Mouse (Mus musculus): ENCODE measurements around the gene Ptger4.
"Not testable (repeated sequence)": the region's sequence is repeated elsewhere in the genome, so short reads cannot be mapped to it uniquely, and the experiment has no call there.

The Ptger4 gene

DNA sequence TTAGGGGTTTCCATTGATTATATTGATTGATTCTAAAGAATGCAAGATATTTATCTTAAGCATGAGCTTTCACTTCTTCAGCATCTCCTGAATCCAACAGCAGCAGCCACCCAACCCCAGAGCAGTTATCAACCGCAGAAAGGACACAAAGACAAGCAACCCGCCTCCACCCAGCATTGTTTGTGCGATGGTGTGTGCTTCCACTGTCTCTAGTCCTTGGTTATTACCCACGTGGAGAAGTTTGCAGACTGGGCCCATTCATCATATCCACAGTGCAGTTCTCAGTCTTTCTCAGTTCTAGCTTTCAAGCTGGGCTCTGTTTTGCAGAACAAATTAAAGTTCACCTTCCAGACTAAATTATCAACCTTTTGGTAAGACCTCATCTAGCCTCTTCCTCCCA lies 4.6 kb downstream of the Ptger4 start:
- in situ Hi-C loops (cut with MboI; ENCODE audit: unreplicated experiment in 2 of 2), result loop anchor here (5.0 kb wide), 4 partner anchors 42 to 843 kb away; no protein-coding TSS in a partner anchor

DNA sequence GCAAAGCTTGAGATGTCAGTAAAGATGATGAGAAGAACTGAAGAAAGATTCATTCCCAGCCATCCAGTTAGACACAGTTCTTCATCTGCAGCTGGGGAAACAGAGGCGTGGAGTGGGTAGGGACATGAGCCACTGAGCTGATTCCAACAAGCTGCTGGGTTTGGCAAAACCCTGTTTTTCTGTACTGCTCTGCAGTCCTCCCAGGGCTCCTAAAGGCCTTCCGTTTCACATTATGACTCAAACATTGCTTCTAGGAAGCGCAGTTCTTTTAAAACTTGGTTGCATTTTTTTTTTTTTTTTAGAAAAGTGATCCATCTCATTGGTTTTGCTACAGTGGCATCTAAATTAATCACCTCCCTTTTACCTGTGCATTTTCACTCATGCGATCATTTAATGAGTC lies 5.4 kb downstream of the Ptger4 start:
- in situ Hi-C loops (cut with MboI; ENCODE audit: unreplicated experiment in 2 of 2), result loop anchor here (5.0 kb wide), 4 partner anchors 41 to 844 kb away; no protein-coding TSS in a partner anchor

DNA sequence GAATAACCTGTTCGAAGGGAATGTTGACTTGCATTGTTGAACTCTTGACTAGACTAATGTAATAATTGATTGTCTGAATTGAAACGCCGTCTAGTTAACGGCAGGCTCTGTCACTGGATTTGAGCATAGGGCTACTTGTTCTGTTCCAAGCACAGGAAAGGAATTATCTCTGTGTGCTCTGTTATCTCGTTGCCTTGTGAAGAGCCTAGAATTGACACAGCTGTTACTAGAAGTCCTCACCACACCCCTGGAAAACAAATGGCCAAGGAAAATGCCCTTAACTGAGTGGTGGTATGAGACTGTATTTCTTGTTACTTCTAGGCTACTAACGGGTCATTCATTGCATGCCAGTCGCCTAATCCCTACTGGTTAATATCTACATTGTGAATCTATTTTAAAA lies 5.9 kb downstream of the Ptger4 start:
- in situ Hi-C loops (cut with MboI; ENCODE audit: unreplicated experiment in 2 of 2), result loop anchor here (5.0 kb wide), 4 partner anchors 41 to 844 kb away; no protein-coding TSS in a partner anchor

DNA sequence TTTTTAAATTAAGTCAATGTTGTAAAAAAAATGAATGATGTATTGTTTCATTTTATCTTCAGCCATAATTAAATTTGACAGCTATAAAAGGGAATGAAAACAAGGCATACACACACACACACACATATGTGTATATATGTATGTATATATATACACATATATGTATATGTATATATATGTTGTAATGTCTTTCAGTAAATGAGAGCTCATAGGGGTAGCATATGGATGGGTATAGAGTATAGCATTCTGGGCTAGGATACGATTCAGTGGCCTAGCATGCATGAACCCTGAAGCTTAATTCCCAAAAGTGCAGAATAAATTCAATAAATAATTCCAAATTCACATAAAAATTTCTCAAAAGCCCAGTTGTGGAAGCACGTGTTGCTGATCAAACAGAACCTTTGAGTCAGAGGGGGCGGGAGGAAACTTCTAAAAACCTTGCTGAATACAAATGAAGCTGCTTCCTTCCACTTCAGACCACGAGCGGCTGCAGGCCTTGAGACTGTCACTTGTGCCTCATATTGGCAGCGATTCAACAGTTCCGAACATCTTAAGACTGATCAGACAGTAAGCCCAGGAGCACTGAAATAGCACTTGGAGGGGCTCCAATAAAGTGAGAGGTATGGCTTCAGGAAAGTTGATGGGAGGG lies 6.9 kb downstream of the Ptger4 start:
- in situ Hi-C loops (cut with MboI; ENCODE audit: unreplicated experiment in 2 of 2), result loop anchor here (5.0 kb wide), 4 partner anchors 40 to 845 kb away; no protein-coding TSS in a partner anchor

DNA sequence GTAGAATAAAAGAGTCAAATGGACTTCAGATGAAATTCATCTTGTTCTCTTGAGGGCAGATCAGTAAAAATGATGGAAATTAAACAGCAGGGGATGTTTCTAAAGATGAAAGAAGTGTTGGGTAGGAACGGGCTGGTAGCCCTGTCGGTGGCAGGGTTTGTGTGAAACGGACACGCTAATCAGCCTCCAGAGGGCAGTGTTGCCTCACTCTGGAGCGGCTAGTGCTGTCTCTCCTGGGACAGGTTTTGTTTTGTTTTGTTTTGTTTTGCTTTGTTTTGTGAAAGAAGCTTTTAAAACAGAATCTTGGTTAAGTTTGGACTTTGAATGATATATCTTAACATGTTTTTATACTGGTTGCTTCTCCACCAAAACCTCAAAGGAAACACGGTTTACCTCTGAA lies 7.4 kb downstream of the Ptger4 start:
- in situ Hi-C loops (cut with MboI; ENCODE audit: unreplicated experiment in 2 of 2), result loop anchor here (5.0 kb wide), 4 partner anchors 39 to 846 kb away; no protein-coding TSS in a partner anchor

DNA sequence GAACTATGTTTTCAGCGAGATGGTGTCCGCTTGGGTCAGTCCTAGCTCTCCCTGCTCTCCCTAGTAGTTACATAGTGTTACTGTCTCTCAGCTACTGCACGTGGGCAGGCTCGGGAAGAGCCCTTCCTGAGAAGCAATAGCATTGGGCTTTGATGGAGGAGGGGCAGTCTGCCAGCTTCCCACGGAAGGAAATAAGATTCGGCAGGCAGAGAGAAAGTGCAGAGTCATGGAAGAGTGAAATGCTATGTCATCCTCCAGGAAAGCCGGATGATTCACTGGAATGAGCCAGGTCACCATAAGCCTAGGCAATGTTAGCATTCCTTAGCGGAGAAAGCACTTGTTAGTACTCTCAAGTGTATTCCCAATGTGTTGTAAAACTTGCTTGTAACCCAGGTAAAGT lies 8.5 kb downstream of the Ptger4 start:
- in situ Hi-C loops (cut with MboI; ENCODE audit: unreplicated experiment in 2 of 2), result loop anchor here (5.0 kb wide), 4 partner anchors 38 to 847 kb away; no protein-coding TSS in a partner anchor

DNA sequence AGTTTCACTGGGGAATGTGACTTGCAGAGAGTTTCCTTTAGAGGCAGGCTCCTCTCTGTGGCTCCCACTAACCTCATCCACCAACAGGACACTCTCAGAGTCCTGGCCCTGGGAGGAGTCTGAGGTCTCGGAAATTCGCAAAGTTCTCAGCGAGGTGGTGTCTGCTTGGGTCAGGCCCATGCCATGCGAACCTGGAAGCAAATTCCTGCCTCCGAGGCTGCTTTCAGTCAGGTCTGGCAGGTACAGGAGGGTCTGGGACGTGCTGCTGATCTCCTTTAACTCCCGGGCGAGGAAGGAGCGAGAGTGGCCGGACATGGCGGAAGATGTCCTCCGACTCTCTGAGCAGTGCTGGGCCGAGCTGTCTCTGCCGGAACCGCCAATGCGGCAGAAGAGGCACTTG lies 9.3 kb downstream of the Ptger4 start:
- in situ Hi-C loops (cut with MboI; ENCODE audit: unreplicated experiment in 2 of 2), result loop anchor here (5.0 kb wide), 4 partner anchors 37 to 848 kb away; no protein-coding TSS in a partner anchor

DNA sequence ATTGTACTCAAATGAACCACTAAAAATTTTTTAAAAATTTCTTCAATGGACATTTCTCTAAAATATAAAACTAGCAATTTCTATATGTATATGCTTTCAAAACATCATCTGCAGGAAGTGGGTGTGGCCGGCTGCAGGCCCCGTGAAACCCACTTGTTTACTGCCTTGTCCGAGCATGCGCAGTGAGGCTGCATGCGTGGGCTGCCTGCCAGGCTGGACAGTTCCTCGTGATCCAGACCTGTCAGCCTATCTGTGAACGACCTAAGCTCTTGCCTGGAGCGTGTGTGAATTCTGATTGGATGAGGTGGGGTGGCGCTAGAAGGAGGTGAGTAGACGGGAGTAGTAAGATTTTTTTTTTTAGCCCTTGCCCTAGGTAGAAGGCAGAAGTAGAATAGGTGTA lies 13.2 kb downstream of the Ptger4 start:
- in situ Hi-C loops (cut with MboI; ENCODE audit: unreplicated experiment in 2 of 2), result not testable (repeated sequence)

DNA sequence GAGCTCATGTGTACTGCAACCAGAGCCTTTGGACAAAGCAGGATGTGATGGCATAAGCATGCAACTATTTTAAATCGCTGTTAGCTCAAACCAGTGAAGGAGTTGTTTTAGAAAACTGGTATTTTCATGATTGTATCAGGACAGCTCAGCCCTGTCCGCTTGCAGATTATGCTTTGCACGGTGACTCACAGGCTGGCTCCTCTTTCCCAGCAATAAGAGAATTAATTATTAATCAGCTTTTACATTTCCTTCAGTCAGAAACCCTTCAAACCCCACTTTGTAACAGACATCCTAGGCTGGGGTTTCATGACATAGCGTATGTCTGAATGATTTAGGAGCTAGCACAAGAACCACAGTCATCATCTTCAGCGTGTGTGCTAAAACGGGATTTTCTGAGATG lies 23.5 kb downstream of the Ptger4 start:
- in situ Hi-C loops (cut with MboI; ENCODE audit: unreplicated experiment in 2 of 2), result loop anchor here (10.0 to 25.0 kb wide), 2 partner anchors 984 to 992 kb away; no protein-coding TSS in a partner anchor

DNA sequence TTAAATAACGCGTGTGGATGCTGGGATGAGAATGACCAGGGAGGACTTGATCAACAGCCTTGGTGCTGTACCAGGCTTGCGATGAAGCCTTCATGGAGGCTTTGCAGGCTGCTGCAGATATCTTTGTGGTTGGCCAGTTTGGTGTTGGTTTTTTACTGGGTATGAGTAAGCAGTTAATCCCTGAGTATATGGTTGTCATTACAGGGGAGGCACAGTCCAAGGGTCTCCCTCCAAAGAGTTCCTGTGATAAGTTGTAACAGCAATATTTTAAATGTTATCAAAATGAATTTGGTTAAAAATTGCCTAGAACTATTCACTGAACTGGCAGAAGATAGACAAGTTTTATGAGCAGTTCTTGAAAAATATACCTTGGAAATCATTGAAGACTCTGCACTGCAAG lies 34.9 kb downstream of the Ptger4 start:
- in situ Hi-C loops (cut with MboI; ENCODE audit: unreplicated experiment in 2 of 2), result loop anchor here in 1 of 2 experiments (25.0 kb wide), 1 partner anchor 1003 kb away; no protein-coding TSS in a partner anchor

DNA sequence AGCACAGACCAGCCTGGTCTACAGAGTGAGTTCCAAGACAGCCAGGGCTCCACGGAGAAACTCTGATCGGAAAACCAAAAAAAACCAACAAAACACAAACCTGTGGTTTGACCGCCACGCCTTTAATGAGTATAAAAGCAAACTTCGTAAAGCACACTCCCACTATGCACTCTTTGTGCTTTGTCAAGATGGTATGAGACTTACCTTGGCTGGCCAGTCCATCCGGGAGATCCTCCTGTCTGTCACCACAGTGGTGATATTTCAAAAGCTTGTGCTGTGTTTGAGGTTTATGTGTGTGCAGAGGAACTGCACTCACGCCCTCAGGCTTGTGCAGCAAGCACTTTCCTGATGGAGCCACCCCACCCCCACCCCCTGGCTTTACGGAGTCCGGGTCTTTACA lies 38.8 kb downstream of the Ptger4 start:
- in situ Hi-C loops (cut with MboI; ENCODE audit: unreplicated experiment in 2 of 2), result loop anchor here in 1 of 2 experiments (25.0 kb wide), 1 partner anchor 1007 kb away; no protein-coding TSS in a partner anchor

DNA sequence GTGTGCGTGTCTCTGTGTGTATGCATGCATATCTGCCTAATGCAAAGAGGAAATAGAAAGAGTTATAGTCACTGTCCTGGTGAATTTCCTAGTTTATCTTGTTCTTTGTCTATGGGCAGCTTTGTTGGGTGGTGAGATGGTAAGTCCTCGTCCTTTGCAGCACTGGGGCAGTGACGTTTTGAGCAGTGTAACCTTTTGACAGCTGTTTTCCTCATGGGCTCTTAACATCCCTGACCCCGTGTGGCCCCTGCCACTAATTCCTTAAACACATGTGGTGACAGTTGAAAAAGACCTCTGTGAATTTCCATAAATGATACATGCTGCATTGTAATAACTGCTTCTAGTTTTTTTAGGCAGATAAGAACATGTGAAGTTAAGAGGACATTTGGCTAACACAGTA lies 47.3 kb downstream of the Ptger4 start:
- in situ Hi-C loops (cut with MboI; ENCODE audit: unreplicated experiment in 2 of 2), result loop anchor here (5.0 to 25.0 kb wide), 4 partner anchors 41 to 1516 kb away; partner anchors contain the start of gene Rictor (in 1 of the 2)

DNA sequence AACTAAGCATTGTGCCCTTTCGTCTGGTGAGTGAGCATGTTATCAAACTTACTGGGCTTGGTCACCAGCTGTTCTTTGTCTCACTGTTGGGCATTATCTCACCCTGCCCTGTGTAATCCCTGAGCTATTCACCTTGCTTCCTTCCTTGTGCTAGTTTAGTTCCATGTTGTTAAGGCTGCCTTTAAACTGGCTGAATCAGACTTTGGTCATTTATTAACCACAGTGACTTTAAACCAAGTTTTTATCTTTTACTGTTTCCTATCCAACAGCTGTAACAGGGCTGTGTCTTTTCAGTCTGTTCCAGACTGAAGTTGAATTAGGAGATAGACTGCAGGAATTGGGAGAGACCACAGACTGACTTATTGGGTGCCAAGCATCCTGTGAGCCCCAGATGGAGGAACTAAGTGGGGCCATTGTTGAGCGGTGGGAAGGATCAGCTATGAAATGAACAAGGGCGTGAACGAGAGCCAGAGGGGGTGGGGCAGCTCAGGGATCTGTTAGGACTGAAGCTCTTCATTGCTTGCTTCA lies 47.9 kb downstream of the Ptger4 start:
- in situ Hi-C loops (cut with MboI; ENCODE audit: unreplicated experiment in 2 of 2), result loop anchor here (5.0 to 25.0 kb wide), 4 partner anchors 41 to 1516 kb away; partner anchors contain the start of gene Rictor (in 1 of the 2)

DNA sequence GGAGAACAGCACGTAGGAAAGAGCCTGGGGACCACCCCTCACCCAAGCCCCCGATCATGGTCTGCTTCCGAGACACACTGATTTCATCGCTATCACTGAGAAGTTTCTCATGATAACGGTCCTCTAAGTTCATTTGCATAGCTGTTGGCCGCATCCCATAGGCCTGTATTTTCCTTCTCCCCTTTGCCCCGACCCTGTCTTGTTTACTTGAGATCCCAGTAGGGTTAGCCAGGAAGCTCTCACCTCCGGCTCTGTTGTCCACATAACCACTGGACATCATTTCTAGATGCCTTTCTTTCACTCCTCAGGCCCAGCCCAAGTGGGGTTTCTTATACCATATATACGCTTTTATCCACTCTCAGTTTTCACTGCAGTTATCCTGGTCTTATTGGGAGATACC lies 49.1 kb downstream of the Ptger4 start:
- in situ Hi-C loops (cut with MboI; ENCODE audit: unreplicated experiment in 2 of 2), result loop anchor here (5.0 to 25.0 kb wide), 6 partner anchors 42 to 1517 kb away; partner anchors contain the start of gene Rictor (in 1 of the 2)

DNA sequence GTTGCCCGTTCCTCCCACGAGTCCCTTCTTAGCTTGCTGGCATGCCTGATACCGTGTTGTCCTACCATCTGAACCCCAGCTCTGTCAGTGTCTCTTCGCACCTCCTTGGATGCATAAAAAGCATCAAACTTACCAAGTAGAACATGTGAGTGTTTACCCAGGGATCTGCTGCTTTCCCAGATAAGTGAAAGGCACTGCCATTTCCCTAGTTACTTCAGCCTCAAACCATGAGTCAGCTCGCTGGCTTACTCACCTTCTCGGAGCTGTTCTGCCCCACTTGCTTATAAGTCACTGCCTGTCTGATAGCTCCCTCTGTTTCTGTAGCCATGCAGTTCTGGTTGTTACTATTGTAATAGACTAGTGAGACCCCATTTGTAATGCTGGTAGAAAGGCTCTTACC lies 49.5 kb downstream of the Ptger4 start:
- in situ Hi-C loops (cut with MboI; ENCODE audit: unreplicated experiment in 2 of 2), result loop anchor here (5.0 to 25.0 kb wide), 6 partner anchors 43 to 1518 kb away; partner anchors contain the start of gene Rictor (in 1 of the 2)

DNA sequence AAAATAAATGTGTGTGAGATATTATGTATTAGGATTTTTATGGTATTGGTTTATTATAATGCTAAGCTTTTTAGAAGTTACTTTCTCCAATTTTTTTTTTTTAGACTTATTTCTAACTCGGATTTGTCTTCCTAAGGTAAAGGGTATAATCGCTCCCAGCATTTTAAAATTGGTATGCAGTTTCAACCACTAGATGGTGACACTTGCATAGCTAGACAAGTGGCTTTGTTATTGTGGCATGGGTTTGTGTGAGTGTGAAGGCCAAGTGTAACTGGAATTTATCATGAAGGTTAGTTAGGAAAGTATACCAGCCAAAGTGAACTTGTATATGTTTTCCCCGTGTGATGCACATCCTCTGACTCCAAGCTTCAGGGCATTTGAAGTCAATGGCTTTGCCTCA lies 50.2 kb downstream of the Ptger4 start:
- in situ Hi-C loops (cut with MboI; ENCODE audit: unreplicated experiment in 2 of 2), result loop anchor here (5.0 to 25.0 kb wide), 6 partner anchors 43 to 1518 kb away; partner anchors contain the start of gene Rictor (in 1 of the 2)

DNA sequence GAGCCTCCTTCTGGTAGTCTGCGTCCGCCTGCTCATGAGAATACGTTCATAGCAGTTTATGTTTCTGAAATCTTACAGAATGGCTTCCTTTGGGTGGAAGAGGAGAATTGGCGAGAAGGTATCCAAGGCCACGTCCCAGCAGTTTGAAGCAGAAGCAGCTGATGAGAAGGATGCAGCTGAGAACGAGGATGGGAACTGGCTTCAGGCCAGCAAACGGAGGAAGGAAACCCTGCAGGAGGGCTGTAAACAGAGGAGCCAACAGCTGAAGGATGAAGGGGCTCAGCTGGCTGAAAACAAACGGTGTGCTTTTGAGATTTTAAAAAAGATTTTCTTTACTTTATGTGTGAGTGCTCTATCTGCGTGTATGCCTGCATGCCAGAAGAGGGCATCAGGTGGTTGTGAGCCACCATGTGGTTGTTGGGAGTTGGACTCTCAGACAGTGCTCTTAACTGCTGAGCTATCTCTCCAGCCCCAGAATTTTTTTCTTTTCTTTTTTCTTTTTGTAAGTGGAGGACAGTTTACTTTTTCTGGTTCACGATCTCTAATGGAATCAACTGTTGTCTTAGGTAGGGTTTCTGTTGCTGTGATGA lies 54.4 kb downstream of the Ptger4 start:
- in situ Hi-C loops (cut with MboI; ENCODE audit: unreplicated experiment in 2 of 2), result loop anchor here (5.0 to 25.0 kb wide), 8 partner anchors 48 to 1523 kb away; partner anchors contain the start of genes Rpl37 (in 2 of the 2) and Rictor (in 1 of the 2)

DNA sequence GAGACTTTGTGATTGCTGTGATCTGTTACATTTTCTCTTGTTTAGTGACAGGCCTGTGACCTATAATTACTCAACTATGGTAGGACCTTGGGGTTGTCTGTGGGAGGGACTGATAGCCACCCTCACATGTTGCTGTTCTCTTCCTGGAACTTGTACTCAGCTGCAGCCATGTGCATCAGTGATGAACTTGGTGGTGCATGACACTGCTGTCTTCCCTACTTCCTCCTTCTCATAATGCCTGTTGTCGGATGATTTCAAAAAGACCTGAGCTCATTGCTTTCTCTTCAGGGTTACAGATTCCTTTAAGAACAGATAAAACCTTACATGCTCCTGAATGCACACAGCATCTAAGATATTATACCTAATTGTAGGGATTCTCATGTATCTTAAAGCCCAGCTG lies 56.0 kb downstream of the Ptger4 start:
- in situ Hi-C loops (cut with MboI; ENCODE audit: unreplicated experiment in 2 of 2), result loop anchor here (5.0 to 25.0 kb wide), 4 partner anchors 71 to 1524 kb away; partner anchors contain the start of genes Rpl37 (in 2 of the 2) and Rictor (in 1 of the 2)

DNA sequence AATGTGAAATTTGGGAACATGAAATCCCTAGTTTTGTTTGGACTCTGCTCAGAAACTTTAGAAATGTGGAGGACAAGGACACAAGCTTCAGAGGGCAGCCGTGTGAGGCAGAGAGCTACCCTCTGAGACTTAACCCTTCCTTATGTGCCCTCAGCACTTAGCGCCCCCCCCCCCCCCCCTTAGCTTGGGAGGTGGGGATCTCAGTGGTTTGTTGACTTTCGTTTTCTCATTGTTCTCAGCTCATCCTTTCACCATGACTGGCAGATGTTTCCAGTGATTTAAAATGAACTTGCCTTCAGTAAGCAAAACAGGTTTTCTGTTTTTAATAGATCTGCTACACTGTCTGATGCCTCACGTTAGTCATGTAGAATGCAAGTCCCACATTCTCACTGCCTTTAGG lies 56.9 kb downstream of the Ptger4 start:
- in situ Hi-C loops (cut with MboI; ENCODE audit: unreplicated experiment in 2 of 2), result loop anchor here (5.0 to 25.0 kb wide), 4 partner anchors 70 to 1525 kb away; partner anchors contain the start of genes Rpl37 (in 2 of the 2) and Rictor (in 1 of the 2)

DNA sequence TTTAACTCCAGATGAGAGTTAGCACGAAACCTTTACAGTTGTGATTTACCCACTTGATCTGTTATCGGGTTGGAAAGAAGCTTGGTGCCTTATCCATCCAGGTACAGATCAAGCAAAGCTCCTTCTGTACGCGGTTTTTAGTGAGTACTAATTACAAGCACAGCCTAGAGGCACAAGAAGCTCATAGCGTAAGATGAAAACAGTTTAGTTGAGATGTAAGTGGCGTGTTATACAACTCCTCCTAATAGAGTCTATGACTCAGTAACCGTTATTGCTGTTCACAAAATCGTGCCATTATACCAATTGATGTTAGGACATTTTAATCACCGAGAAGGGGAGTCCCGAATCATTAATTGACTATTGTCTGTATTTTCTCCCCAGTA lies 57.7 kb downstream of the Ptger4 start:
- in situ Hi-C loops (cut with MboI; ENCODE audit: unreplicated experiment in 2 of 2), result loop anchor here (5.0 to 25.0 kb wide), 4 partner anchors 69 to 1526 kb away; partner anchors contain the start of genes Rpl37 (in 2 of the 2) and Rictor (in 1 of the 2)
